Mouse (Mus musculus) thymus, postnatal 10 days (tissue): Measurements from ENCODE around the gene Olfr1224-ps1.
"Not testable (repeated sequence)": the region's sequence is repeated elsewhere in the genome, so short reads cannot be mapped to it uniquely, and the experiment has no call there.

ENCODE experiments used
- DNase-seq, 2 experiments: peaks; one replicate each; pipeline ENCODE4 v3.0.0; 2021; ENCODE audit warnings: low spot score in 2 of 2

The Olfr1224-ps1 gene

GRCm38 (mm10) chr2:89163991-89164390, at the start of gene Olfr1224-ps1:
Gene Olfr1224-ps1 (minus strand): TSS chr2:89164091.
- not testable (repeated sequence) for DNase-seq

- no peak for DNase-seq
Measured at GRCm38 (mm10) chr2:89199948-89200347, 36.1 kb upstream of the Olfr1224-ps1 start, which contains the start of gene Olfr1226. Gene Olfr1226 (minus strand): TSS chr2:89200048.

GRCm38 (mm10) chr2:89196325-89196982, 32.6 kb upstream of the Olfr1224-ps1 start:
- no peak for DNase-seq

- DNase-seq = no peak
Measured at GRCm38 (mm10) chr2:89174569-89174968, 10.7 kb upstream of the Olfr1224-ps1 start, which contains the start of gene Olfr1225. Gene Olfr1225 (minus strand): TSS chr2:89174669.

- DNase-seq = not testable (repeated sequence)
Measured at GRCm38 (mm10) chr2:89164711-89165110, 820 bp upstream of the Olfr1224-ps1 start.

- DNase-seq = no peak
Measured at GRCm38 (mm10) chr2:89151460-89151859, 12.4 kb downstream of the Olfr1224-ps1 start, which contains the start of gene Olfr1223. Gene Olfr1223 (minus strand): TSS chr2:89151560.

- DNase-seq = no peak
Measured at GRCm38 (mm10) chr2:89132954-89133353, 30.9 kb downstream of the Olfr1224-ps1 start, which contains the start of gene Olfr1222. Gene Olfr1222 (minus strand): TSS chr2:89133054.

- no peak for DNase-seq
Measured at GRCm38 (mm10) chr2:89117183-89117582, 46.7 kb downstream of the Olfr1224-ps1 start, which contains the start of gene Olfr1221. Gene Olfr1221 (minus strand): TSS chr2:89117283.

GRCm38 (mm10) chr2:89106735-89107134, 57.2 kb downstream of the Olfr1224-ps1 start, which contains the start of gene Olfr1220:
Gene Olfr1220 (minus strand): TSS chr2:89106835.
- DNase-seq = no peak

- DNase-seq = no peak
Measured at GRCm38 (mm10) chr2:89105651-89106050, 58.2 kb downstream of the Olfr1224-ps1 start.
